Mouse (Mus musculus): ENCODE results near the gene Maml2. TPM values are rescaled to one million over a fixed set of nuclear protein-coding genes. Genes with fewer than 3 reads are reported as not detected.
"Not testable (repeated sequence)": the region's sequence is repeated elsewhere in the genome, so short reads cannot be mapped to it uniquely, and the experiment has no call there.

Maml2 gene
- total RNA-seq, 2 experiments from 2014 or later, result 6.2 to 7.1 TPM

DNA sequence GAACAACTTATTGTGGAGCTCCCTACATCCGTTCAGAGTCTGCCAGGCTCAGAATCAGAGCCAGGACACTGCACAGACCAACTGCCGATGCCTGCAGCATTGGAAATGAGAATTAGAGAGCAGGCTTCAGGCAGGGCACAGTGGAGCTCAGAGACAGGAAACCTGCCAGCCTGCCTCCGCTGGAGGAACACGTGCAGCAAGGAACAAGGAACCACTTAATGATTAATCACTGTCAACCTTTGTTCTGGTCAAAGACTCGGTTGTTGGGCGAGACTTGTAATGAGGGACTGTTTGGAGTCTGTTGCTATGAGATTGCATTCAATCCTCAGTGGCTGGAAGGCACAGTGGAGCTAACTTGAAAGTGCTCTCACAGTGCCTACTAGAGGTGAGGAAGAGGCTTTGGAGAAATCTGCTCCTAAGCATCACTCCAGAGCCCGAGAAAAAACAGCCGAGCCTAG, 383.9 kb downstream of the Maml2 start:
- intact Hi-C loops (cut with DNase I), result loop anchor here (2.0 kb wide), 1 partner anchor 383 kb away; no protein-coding TSS in a partner anchor
- DNase-seq (ENCODE audit: low spot score in 2 of 2), result peak; percentile 55 to 60

GRCm38 (mm10) chr9:13684327-13684934, 386.7 kb downstream of the Maml2 start:
- DNase-seq (ENCODE audit: low spot score in 2 of 2), result no peak
- intact Hi-C loops (cut with DNase I), result no loop called here

GRCm38 (mm10) chr9:13686977-13687659, 389.4 kb downstream of the Maml2 start:
- intact Hi-C loops (cut with DNase I), result no loop called here
- no peak for DNase-seq (ENCODE audit: low spot score in 2 of 2)

DNA sequence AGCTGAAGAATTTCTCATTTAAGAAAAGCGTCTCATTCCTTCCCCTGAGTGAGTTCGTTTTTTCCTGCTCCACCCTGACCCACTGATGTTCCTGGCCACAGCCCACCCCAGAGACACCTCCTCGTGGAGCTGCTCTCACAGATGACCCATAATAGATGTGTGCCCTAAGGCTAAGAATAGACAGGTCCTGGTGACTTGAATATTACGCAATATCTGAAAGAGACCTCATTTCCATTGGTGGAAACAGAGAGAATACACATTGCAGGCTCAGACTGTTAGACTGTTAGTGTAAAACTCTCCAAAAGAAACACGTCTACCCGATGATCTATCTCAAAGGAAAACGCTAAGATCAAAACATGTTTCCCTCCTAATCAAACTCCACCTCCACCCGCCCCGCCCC, 391.2 kb downstream of the Maml2 start:
- intact Hi-C loops (cut with DNase I), result no loop called here
- DNase-seq (ENCODE audit: low spot score in 2 of 2), result no peak

GRCm38 (mm10) chr9:13690321-13690720, 392.6 kb downstream of the Maml2 start:
- intact Hi-C loops (cut with DNase I), result no loop called here
- DNase-seq (ENCODE audit: low spot score in 2 of 2), result no peak

DNA sequence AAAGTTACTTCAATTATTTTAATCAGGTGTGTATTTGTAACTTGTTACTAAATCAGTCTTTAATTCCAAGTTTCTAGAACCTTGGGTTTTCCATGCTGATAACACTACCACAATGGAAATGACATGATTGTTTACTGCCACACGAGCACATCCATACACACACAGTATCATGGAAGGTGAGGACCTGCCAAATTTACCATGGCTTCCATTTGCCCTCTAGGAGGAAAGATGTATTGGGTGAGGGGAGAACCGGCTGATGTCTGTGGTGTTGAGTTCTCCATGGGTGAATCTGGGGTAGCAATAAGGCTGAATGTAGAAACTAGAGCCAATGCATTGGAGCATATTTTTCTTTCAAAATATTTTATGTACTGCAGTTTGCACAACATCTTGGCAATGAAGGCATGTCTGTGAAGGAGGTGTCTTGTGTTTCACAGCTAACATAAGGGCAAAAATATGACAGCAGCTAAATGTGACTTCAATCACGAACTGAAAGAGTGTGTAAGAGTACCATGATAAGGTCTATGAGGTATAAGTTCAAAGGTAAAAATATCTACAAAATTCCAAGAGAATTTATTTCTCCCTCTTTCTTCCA, 396.0 kb downstream of the Maml2 start:
- intact Hi-C loops (cut with DNase I), result no loop called here
- DNase-seq (ENCODE audit: low spot score in 2 of 2), result no peak

DNA sequence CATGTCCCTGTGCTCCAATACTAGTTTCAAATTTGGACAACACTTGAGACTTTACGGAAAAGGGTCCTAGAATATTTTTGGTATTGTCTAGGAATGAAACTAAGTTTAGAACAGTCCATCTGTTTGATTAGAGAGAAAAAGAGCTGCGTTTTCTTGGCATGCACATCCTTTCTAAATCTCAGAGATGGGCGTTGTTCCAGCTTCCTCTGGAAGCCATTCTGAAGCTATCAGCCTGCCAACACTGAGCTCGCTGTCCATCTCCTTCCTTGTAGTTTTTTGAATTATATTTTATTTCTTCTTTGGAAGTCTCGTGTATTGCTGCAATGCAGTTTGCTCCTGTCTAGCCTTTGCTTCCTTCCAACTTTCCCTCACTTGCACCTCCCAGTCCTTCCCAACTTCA, 396.5 kb downstream of the Maml2 start:
- DNase-seq (ENCODE audit: low spot score in 2 of 2), result peak; percentile 23 to 25
- intact Hi-C loops (cut with DNase I), result no loop called here

- no peak for DNase-seq (ENCODE audit: low spot score in 2 of 2)
- intact Hi-C loops (cut with DNase I), result no loop called here
Observed at GRCm38 (mm10) chr9:13697041-13697811, 399.5 kb downstream of the Maml2 start.

- intact Hi-C loops (cut with DNase I), result no loop called here
Observed at GRCm38 (mm10) chr9:13697869-13698268, 400.1 kb downstream of the Maml2 start.

DNA sequence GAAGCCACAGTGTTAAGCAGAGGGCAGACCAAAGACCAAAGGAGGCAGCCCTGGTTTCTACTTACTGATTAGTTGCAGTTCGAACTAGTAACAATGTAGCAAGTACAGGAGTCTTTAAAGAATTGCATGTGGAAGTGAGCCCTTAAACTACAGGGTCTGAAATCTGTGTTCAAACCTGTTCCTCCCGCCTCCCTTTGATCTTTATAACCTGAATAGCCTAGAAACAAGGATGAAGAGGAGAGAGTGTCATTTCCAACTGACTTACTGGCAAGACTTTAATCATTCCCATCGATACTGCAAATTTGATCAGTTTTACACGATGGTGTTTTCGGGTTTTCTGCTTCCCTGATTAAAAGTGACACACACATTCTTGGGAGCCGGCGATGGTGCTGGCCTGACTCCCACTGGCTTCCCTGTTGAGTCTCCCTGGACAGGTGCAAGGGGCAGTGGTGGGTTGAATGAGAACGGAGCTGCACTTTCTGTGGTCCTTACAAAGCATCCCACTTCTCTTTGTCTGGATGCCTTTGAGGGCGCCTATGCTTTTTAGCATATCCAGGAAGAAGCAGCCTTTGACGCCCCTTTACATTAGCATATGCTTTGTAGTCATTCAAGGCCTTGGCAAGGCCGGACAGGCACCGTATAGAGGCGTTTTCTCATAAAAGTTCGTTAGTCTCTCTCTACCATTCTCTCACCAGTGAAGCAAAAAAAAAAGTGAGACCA, 401.5 kb downstream of the Maml2 start:
- DNase-seq (ENCODE audit: low spot score in 2 of 2), result no peak
- intact Hi-C loops (cut with DNase I), result no loop called here

More at GRCm38 (mm10) chr9:13697869-13698268, 400.1 kb downstream of the Maml2 start:
- DNase-seq (ENCODE audit: low spot score in 2 of 2), result no peak

- intact Hi-C loops (cut with DNase I), result no loop called here
Observed at GRCm38 (mm10) chr9:13699781-13700116, 402.0 kb downstream of the Maml2 start.

DNA sequence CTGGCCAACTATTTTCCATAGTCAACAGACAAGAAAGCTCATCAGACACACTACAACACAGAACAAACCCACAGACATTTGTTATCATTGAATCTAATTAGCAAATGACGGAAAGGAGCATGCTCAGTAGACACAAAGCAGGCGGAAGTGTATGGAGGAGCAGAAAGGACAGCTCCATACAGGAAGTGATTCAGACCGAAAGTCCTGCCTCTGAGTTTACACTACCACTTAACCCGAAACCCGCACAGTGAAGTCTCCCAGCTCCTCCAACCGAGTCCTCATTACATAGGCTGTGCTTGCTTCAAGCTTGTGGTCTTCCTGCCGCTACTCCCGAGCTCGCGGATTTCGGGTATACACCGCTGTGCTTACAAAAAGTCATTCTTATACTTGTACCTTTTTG, 404.0 kb downstream of the Maml2 start:
- no peak for DNase-seq (ENCODE audit: low spot score in 2 of 2)
- intact Hi-C loops (cut with DNase I), result no loop called here

More at GRCm38 (mm10) chr9:13699781-13700116, 402.0 kb downstream of the Maml2 start:
- DNase-seq (ENCODE audit: low spot score in 2 of 2), result no peak

DNA sequence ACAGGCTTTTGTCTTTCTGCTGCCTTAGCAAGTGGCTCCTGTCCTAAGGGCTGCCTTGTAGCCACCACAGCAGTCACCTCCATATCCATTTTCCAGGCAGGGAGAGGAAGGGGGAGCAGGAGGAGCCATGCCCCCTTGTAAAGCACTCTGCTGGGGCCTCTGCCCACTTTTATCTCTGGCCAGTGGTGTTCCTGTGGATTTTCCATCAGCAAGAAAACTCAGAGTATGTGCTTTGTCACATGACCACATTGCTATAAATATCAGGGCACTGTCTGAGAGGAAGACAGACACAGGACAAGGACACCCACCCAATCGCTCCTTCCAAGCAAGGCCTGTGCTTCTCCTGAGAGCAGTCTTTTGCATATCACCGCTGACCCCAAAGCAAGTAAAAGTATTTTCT, 405.3 kb downstream of the Maml2 start:
- DNase-seq (ENCODE audit: low spot score in 2 of 2), result no peak
- intact Hi-C loops (cut with DNase I), result no loop called here

GRCm38 (mm10) chr9:13704917-13705316, 407.2 kb downstream of the Maml2 start:
- intact Hi-C loops (cut with DNase I), result no loop called here

GRCm38 (mm10) chr9:13707066-13707555, 409.4 kb downstream of the Maml2 start:
- DNase-seq (ENCODE audit: low spot score in 2 of 2), result no peak
- intact Hi-C loops (cut with DNase I), result no loop called here

More at GRCm38 (mm10) chr9:13704917-13705316, 407.2 kb downstream of the Maml2 start:
- no peak for DNase-seq (ENCODE audit: low spot score in 2 of 2)

DNA sequence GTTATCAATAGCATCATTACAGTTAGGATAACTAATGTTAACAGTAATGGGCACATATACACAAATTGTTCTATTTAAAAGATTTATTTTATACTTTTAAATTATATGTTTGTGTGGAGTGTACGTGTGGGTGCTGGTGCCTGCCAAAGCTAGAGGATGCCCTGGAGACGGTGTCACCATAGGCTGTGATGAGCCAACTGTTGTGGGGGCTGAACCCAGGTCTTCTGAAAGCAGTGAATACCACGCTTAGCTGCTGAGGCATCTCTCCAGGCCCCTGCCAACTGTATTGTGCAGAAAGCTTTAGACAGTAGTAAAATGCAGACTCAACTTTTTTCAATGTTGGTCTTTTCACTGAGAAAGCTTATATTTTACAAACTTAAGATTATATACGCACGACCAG, 411.7 kb downstream of the Maml2 start:
- intact Hi-C loops (cut with DNase I), result no loop called here
- no peak for DNase-seq (ENCODE audit: low spot score in 2 of 2)

GRCm38 (mm10) chr9:13715891-13716290, 418.1 kb downstream of the Maml2 start:
- not testable (repeated sequence) for DNase-seq (ENCODE audit: low spot score in 2 of 2)
- intact Hi-C loops (cut with DNase I), result loop anchor here (2.0 kb wide), 2 partner anchors 471 to 483 kb away; partner anchors contain the start of gene Jrkl

GRCm38 (mm10) chr9:13716316-13717099, 418.8 kb downstream of the Maml2 start:
- intact Hi-C loops (cut with DNase I), result loop anchor here (2.0 kb wide), 2 partner anchors 472 to 484 kb away; partner anchors contain the start of gene Jrkl
- DNase-seq (ENCODE audit: low spot score in 2 of 2), result peak; percentile 60 to 68

All from left cerebral cortex, postnatal 36 days (tissue).